Mouse (Mus musculus) megakaryocyte-erythroid progenitor cell, adult 5-6 weeks (primary cell): ENCODE results near the gene Ubqln4. TPM values are rescaled to one million over a fixed set of nuclear protein-coding genes. Genes with fewer than 3 reads are reported as not detected.
"Not testable (repeated sequence)": the region's sequence is repeated elsewhere in the genome, so short reads cannot be mapped to it uniquely, and the experiment has no call there.

Source experiments
- ATAC-seq: replicated peaks from 2 replicates; pipeline ENCODE4 v1.8.0; 2016; ENCODE audit warnings: mild to moderate bottlenecking, inconsistent platforms; ENCODE audit not compliant: severe bottlenecking, poor library complexity, low FRiP score, low TSS enrichment
- total RNA-seq, 2 experiments: library from RNA; stranded (forward) in 1 of 2; stranded (reverse) in 1 of 2; fragments of 200-1000, 215-1000 nt in 1 of 2; fragments of >200 nt in 1 of 2; fragmentation: Nextera tagmentation in 1 of 2; gene quantifications; 2 replicates each; pipeline ENCODE4 v1.2.3; 2014 to 2017

Ubqln4 gene
- total RNA-seq, 2 experiments from 2014 or later: 56.0 to 94.1 TPM

GRCm38 (mm10) chr3:88586640-88587039 is 33.1 kb downstream of the Ubqln4 start:
- ATAC-seq: no peak

DNA sequence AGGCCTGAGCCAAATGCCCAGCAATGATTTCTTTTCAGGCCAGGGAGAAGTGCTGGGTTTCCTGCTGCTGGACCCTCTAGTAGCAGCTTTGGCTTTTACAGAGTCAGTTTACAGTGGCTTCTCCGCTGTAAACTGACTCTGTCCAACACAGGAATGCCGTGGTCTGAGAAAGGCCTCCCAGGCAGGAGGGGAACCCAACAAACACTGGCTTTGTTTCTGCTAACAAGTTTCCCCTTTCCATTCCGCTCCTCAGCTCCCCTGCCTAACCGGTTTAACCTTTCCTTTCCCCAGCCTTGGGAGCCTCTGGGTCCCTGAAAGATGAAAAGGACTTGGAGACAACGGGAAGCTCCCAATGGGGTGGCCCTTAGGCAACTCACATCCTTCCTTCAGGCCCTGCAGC is 36.7 kb downstream of the Ubqln4 start:
- ATAC-seq: no peak

- ATAC-seq: no peak
Observed at GRCm38 (mm10) chr3:88591044-88591443, 37.5 kb downstream of the Ubqln4 start.

- peak; percentile 69 for ATAC-seq
Observed at GRCm38 (mm10) chr3:88591950-88592731, 38.6 kb downstream of the Ubqln4 start.

GRCm38 (mm10) chr3:88592942-88593576 is 39.5 kb downstream of the Ubqln4 start:
- ATAC-seq: no peak

- peak; percentile 32; the same call in 1 of the 2 replicates for ATAC-seq
Observed at GRCm38 (mm10) chr3:88593893-88594580, 40.5 kb downstream of the Ubqln4 start.

DNA sequence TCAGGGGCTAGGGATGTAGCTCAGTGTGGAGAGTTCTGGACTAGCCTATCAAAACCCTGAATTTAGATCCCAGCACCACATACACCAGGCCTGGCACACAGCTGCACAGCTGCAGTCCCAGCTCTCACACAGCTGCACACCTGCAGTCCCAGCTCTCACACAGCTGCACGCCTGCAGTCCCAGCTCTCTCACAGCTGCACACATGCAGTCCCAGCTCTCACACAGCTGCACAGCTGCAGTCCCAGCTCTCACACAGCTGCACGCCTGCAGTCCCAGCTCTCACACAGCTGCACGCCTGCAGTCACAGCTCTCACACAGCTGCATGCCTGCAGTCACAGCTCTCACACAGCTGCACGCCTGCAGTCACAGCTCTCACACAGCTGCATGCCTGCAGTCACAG is 43.0 kb downstream of the Ubqln4 start:
- not testable (repeated sequence) for ATAC-seq

GRCm38 (mm10) chr3:88602466-88602865 is 48.9 kb downstream of the Ubqln4 start:
- no peak for ATAC-seq

- peak; percentile 60 for ATAC-seq
Observed at GRCm38 (mm10) chr3:88603714-88604161, 50.2 kb downstream of the Ubqln4 start.

GRCm38 (mm10) chr3:88604863-88605262 is 51.3 kb downstream of the Ubqln4 start:
- ATAC-seq: no peak

GRCm38 (mm10) chr3:88605666-88606065 is 52.1 kb downstream of the Ubqln4 start, which contains the start of gene Arhgef2:
Gene Arhgef2, plus strand, starts transcription at chr3:88605966.
- not testable (repeated sequence) for ATAC-seq

DNA sequence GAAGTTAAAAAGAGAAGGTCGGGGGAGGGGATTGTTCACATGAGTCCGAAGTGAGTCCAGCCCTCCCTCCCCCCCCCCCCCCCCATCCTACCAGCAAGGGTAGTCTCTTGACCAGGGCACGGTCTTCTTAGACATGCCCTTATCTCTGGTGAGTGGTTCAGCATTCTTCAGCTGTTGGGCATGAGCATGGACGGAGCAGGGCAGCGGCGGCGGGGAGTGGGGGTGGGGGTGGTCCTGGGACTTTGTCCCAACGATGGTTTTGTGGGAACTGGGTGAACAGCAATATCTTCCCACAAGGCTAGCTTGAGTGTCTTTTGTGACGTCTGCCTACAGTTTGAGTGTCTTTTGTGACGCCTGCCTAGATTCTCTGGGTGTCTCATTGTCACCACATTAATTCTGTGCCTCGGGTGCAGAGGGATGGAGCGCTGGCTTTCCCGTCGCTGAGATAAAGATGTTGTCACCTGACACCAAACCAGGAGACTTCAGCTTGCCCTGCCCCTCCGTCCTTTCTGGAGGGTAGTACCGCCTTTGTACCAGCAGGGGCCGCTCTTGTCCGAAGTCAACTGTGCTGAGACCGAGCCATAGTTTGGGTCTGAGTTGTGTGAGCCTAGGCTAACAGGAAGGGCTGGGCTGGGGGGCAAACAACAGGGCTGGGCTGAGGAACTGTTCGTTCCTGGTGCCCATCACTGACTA is 53.7 kb downstream of the Ubqln4 start:
- ATAC-seq: peak; percentile 89

DNA sequence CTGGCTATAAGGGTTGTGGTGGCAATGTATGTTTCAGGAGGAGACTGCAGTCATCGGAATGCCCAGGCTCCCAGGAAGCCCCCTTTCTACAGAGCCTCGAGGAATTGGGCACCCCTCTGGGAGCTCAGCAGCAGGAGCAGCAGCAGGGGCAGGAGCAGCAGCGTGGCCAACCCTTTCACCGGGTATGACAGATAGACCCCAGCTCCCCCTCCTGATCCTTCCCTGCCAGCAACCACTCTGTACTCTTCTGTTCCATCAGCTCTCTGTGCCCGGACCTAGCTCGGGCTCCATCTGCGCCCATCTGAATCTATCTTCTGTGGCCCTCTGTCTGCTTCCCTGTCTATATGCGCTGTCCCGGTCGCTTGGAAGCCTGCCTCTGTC is 54.2 kb downstream of the Ubqln4 start:
- ATAC-seq: peak; percentile 20; the same call in 1 of the 2 replicates

DNA sequence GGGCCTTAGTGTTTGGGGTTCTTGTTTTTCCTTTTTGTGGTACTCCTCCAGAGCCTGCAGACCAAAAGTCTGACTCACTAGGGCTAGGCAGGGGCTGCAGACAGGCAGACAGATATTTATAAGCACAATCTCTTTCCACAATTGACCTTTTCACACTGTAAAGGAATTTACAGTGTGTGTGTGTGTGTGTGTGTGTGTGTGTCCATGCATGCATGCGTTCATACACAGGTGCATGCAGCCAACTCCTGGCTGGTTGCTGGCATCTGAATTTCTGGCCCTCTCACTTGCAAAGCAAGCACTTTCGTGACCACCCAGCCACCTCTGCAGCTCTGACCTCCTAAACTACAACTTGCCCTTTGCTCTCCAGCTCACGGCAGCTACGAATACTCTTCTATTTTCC is 55.5 kb downstream of the Ubqln4 start:
- ATAC-seq: no peak

DNA sequence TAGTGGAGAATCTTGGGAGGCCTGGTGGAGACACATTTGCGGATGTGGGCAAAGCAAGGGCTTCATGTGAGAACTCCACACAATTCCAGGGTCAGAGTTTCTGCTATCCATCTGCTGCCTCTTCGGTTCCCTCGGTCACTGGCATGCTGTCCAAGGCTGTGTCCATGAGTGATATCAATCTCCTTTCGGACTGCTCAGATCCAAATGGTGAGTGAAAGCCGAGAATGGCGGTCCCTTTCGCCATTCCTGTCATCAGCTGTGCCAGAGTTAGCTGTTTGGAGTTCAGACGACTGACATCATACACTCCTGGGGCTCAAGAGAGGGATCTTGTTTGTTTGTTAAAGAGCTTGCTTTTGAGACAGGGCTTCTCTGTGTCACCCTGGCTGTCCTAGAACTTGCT is 60.9 kb downstream of the Ubqln4 start:
- no peak for ATAC-seq

DNA sequence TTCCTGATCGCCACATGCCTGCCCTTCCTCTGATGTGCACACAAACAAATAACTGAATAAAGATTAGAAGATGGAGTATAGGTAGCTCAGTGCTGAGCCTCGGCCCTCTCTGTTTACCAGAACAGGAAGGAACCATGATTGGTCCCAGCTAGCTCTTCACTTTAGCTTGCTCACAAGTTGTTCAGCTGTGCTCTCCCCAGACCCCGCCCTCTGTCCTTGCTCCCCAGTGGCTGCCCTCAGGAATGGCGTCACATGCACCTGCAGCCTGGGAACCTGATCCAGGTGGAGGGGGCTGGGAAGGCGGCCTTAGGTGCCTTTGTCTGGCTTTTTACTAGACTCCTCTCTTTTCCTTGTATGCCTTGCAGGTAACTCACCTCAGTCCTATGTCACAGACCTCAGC is 61.6 kb downstream of the Ubqln4 start:
- no peak for ATAC-seq

GRCm38 (mm10) chr3:88615902-88616391 is 62.4 kb downstream of the Ubqln4 start:
- no peak for ATAC-seq

GRCm38 (mm10) chr3:88616951-88617500 is 63.5 kb downstream of the Ubqln4 start:
- ATAC-seq: no peak
